Mouse (Mus musculus) ES-Bruce4 (cell line): ENCODE measurements at regions not wholly inside any gene's neighbourhood (a gene's known extent, or its start where the extent isn't known, plus 50 kb on each side); places are given as distances from the start of the nearest gene placed in this dataset.

Experiments
- CTCF ChIP-seq: IDR thresholded peaks from one replicate; pipeline ENCODE4 v1.8.1; 2011; ENCODE audit warnings: low read depth, low read length
- POLR2A ChIP-seq: IDR thresholded peaks from one replicate; pipeline ENCODE4 v1.8.1; 2011; ENCODE audit warnings: low read length; ENCODE audit not compliant: insufficient read depth

- TF ChIP-seq POLR2A (no peak), CTCF (no peak)
These were observed 97.8 kb upstream of the Fut8 start for GRCm38 (mm10) chr12:77140141-77140540.
